Mouse (Mus musculus) heart, postnatal 25 days (tissue): ENCODE results near the gene Daam1. TPM values are rescaled to one million over a fixed set of nuclear protein-coding genes. Genes with fewer than 3 reads are reported as not detected.
A peak's percentile ranks its signal among the peaks of the same experiment; 100 is the strongest.
"Not testable (repeated sequence)": the region's sequence is repeated elsewhere in the genome, so short reads cannot be mapped to it uniquely, and the experiment has no call there.

Experiments used
- DNase-seq: peaks from one replicate; pipeline ENCODE4 v3.0.0; 2022; ENCODE audit warnings: low spot score
- intact Hi-C: fragments of 180-260 bp; cut with DNase I; formaldehyde crosslinking; loops from one replicate; pipeline ENCODE4 v1.15.1; 2025
- total RNA-seq, 2 experiments: library from RNA; stranded (reverse); gene quantifications; 2 replicates each; pipeline ENCODE4 v1.2.3; 2021

Daam1 gene
- total RNA-seq, 2 experiments from 2014 or later: 78.6 to 79.5 TPM

GRCm38 (mm10) chr12:71831258-71832087 is 595 bp downstream of the Daam1 start:
- intact Hi-C loops: loop anchor here (1.0 to 5.0 kb wide), 4 partner anchors 54 to 213 kb away; no protein-coding TSS in a partner anchor
- DNase-seq: peak; percentile 31

DNA sequence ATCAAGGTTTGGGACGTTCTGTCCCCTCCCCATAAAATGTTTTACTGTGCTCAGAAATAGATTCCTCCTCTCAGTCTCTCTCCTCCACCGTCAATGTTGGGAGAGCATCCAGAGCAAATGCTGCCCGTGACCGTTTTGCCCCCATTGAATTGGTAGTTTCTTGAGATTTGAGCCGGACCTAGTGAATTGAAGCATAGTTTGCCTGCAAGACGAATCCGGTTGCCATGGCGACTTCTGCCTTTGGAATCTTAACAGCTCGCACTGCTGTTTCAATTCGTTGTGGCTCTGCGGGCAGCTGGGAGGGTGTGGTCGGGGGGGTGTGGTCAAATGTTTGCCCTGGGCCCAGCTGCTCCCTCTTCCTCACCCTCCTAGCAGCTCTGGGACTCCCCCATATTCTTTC is 1.3 kb downstream of the Daam1 start:
- intact Hi-C loops: loop anchor here (1.0 to 5.0 kb wide), 3 partner anchors 53 to 150 kb away; no protein-coding TSS in a partner anchor
- peak; percentile 48 for DNase-seq

DNA sequence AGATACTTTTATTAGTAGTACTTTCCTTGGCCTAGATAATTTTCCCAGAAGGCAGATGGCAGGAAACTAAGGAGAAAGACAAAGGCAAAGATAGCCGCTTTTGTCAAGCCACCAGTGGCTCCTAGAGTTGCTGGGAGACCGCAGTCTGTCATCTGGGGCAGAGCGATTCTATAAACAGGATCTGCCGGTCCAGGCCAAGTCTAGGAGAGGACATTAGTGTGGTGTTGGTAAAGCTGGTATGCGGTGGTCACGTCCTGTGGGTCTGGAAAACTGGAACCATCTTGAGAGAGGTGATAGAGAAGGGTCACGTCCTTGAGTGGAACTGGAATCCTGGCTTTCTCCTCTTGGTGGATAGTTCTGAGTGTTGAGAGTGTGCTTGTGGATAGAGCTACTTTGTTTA is 3.2 kb downstream of the Daam1 start:
- no peak for DNase-seq
- intact Hi-C loops: loop anchor here (5.0 kb wide), 2 partner anchors 103 to 148 kb away; no protein-coding TSS in a partner anchor

- DNase-seq: no peak
- intact Hi-C loops: no loop called here
Observed at GRCm38 (mm10) chr12:71835966-71836668, 5.2 kb downstream of the Daam1 start.

DNA sequence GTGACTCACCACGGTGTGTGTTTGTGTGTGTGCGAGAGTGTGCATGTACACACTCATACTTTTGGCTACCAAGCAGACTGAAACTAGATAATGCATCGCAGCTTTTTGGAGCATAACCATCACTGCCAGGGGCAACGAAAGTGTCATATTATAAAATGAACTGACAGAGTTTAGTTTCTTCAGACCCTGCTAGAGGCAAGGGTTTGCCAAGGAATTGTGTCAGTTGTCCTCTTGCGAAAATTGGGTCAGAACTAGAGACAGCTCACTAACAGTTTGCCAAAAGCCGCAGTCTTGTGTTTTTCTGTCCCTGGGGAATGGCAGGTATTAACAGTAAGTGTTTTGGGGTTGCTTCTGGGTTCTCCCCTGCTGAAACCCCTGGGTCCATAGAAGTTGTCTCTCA is 5.9 kb downstream of the Daam1 start:
- intact Hi-C loops: no loop called here

GRCm38 (mm10) chr12:71837576-71837975 is 6.7 kb downstream of the Daam1 start:
- intact Hi-C loops: no loop called here
- no peak for DNase-seq

More for the DNA sequence above, 5.9 kb downstream of the Daam1 start:
- no peak for DNase-seq

DNA sequence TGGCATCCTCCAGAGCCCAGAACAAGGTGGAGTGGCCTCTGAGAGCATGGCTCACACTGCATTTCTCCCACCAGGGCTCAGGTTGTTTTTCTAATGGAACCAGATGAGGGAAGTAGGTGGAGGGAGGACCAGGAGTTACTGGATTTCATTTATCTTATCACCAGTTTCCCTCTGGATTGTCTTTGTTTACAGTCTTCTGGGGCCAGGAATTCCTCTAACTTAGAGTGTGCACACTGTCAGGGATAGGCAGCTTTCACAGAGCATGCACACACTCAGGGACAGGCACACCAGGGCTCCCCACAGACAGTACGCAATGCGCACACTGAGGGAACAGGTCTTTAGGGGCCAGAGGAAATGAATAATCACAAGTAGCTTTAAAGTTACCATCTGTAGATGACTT is 7.4 kb downstream of the Daam1 start:
- intact Hi-C loops: no loop called here

GRCm38 (mm10) chr12:71839653-71840052 is 8.8 kb downstream of the Daam1 start:
- intact Hi-C loops: no loop called here
- DNase-seq: no peak

More for the DNA sequence above, 7.4 kb downstream of the Daam1 start:
- no peak for DNase-seq

- DNase-seq: no peak
- intact Hi-C loops: no loop called here
Observed at GRCm38 (mm10) chr12:71840430-71841186, 9.7 kb downstream of the Daam1 start.

- DNase-seq: no peak
- intact Hi-C loops: no loop called here
Observed at GRCm38 (mm10) chr12:71842006-71842405, 11.1 kb downstream of the Daam1 start.

- intact Hi-C loops: no loop called here
Observed at GRCm38 (mm10) chr12:71842588-71842987, 11.7 kb downstream of the Daam1 start.

DNA sequence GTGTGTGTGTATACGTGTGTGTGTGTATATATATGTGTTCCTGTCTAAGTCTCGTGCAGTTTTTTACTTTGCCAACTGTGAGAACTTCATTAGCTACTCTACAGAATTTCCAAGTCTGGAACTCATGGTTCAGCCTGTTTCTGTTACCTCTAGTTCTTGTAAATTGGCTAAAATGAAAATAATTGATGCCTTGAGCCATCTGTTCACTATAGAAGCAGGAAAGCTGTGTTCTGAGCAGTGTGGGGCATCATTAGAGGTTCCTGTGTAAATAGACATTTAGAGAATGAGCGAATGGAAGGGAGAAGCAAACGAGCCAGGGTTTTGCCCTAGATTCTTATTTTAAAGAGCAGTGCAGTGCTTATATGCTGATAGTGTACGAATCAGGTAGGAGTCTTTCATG is 14.6 kb downstream of the Daam1 start:
- intact Hi-C loops: no loop called here
- no peak for DNase-seq

More at GRCm38 (mm10) chr12:71842588-71842987, 11.7 kb downstream of the Daam1 start:
- DNase-seq: no peak

GRCm38 (mm10) chr12:71846416-71846815 is 15.5 kb downstream of the Daam1 start:
- intact Hi-C loops, DNase-seq: not testable (repeated sequence)

DNA sequence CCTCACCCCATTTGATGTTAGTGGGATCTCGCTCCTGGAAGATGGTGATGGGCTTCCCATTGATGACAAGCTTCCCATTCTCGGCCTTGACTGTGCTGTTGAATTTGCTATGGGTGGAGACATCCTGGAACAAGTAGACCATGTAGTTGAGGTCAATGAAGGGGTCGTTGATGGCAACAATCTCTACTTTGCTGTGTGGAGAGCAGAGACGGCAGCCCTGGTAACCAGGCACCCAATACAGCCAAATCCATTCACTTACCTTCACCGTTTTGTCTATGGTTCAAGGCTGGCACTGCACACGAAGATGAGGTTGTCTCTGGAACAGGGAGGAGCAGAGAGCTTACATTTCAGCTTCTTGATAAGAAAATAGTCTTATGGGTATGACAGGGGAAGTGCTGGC is 16.1 kb downstream of the Daam1 start:
- intact Hi-C loops, DNase-seq: not testable (repeated sequence)

DNA sequence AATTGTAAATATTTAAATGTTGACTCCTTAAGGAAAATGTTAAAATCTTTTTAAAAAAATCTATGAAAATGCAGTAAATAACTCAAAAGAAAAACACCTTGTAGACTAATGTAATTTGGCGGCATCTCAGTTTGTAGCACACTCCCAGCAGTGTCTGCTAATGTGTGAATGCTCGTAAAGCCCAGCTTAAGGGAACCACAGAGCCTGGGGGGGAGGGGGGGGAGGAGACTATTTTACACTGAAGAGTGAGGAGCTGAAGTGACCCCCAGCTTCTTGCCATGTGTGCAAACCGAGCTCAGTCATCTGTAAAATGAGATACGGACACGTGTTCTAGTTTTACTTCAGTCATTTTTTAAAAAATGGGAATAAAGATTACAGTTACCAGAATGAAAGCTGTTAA is 16.7 kb downstream of the Daam1 start:
- no peak for DNase-seq
- intact Hi-C loops: no loop called here

DNA sequence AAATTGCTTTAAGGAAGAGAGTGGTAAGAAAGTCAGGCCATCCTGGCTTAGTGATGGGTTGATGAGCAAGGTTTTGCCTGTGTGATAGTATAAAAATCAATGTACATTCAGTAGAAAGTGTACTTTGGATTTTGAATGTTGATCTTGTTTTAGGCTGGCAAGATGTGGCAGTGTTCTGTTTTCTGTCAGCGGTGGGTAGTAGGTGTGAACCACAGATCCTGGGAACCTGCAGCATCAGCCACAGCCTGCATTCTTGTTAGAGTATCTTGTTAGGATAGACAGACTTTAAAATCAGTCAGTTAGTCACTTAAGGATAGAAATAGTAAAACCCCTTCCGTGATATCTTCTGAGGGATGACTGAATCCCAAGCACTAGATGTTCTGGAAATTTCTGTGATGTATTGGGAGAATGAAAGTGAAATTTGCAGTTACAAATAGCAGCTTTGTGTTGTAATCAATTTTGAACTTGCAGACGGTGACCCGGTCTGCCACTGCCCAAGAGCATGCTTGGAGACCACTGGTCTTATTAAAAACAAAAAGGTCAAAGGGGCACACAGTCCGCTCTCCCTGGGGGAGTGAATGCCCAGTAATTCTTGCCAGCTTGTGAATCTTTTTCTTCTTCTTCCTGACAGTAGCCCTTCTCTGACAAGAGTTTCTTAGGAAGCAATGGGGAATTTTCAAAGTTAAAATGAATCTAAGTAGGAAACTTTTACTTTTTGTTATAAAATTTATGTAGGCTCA is 17.3 kb downstream of the Daam1 start:
- intact Hi-C loops: no loop called here
- no peak for DNase-seq

DNA sequence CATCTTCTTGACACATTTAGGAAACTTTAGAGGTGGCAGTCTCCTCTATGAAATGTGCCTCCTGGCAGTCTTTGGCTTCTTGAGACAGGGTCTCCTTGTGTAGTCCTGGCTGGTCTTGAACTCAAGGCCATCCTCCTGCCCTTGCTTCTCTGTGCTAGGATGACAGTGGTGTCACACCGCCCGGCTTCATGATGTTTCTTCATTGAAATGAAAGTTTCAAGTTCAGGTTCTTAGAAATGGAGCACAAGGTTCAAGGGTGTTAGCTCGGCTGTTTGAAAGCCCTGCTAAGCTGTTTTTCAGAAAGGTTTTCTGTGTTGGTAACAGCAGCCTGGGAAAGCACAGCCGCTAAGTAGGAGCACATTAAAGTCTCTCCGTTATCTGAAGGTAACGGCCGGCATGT is 18.2 kb downstream of the Daam1 start:
- intact Hi-C loops: no loop called here
- no peak for DNase-seq

DNA sequence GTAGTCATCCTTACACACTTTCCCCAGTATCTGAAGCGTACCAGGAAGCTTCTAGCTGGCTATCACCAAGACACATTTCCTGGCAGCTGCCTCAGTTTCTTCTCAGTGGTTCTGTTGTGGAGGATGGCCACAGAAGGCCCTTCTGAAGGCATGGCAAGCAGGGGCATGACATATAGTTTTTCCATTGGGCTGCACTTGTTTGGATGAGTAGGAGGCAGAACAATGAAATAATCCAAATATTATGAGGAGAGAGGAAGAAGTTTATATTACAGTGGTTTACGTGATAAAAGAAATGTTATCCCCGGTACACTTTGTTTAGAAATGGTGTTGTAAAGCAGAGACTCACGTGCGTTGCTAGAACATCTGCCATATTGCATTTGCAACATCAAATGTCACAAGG is 19.3 kb downstream of the Daam1 start:
- no peak for DNase-seq
- intact Hi-C loops: no loop called here

DNA sequence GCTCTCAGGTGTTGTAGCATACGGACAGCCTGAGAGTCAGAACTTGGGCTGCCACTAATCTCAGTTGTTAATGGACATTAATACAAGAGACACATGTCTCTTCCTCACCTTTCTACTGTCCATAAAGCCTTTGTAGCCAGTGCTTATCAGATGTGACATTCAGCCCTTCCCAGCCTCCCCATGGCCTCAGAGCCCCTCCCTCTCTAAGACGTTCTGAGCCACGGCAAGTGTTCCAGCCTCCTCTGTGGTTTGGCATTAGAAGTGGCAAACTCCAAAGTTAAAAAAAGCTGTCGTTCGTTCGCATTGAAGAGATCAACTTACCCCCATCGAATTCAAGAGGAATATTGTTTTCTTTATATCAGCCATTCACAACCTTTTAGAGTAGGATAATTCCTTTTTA is 21.8 kb downstream of the Daam1 start:
- DNase-seq: no peak
- intact Hi-C loops: no loop called here

GRCm38 (mm10) chr12:71853694-71854093 is 22.8 kb downstream of the Daam1 start:
- intact Hi-C loops: no loop called here
- no peak for DNase-seq
